Mouse (Mus musculus): ENCODE measurements around the gene Bik. TPM values are rescaled to one million over a fixed set of nuclear protein-coding genes. Genes with fewer than 3 reads are reported as not detected.

The Bik gene
- polyA plus RNA-seq (2016; fragmentation: Nextera tagmentation; extraction: Ambion mirVana): 31.2 and 35.4 TPM in 2 replicates

DNA sequence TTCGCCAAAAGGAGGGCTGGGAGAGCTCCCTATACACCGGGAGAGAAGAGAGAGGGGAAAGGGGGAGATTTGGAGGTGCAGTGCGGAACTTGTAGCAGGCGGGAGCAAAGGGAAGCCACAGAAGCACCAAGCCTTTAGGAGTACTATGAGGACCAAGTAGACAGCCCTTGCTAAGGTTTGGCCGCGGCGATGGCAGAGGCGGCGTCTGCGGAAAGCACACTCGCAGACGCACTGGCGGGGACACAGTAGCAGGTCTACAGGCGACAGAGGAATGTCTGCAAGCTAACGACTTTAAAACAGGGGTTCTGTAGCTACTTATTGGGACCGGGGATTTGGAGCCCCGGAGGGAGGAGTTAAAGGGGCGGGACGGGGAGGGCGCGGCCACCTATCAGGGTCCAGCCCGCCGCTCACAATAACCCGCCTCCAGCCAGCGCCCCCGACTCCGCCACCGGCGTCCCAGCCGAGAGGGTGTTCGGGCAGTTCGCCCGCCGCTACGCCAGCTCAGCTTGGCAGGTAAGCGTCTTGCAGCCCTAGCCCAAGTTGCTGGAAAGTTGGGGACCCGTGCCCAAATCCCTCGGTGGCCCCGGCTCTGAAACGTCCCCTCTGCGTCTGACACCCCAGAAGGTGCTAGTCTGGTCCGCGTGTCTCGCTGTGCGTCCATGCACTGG, at the start of gene Bik:
Gene Bik, plus strand, starts transcription at position 439 of the 668 bp plus-strand sequence.
- Histone ChIP-seq H3K27ac (ENCODE audit: poor library complexity, severe bottlenecking) (peak within 1 kb of the TSS; percentile 97; the same call in 1 of the 2 replicates), H3K9ac (peak within 1 kb of the TSS; percentile 88), H3K4me3 (peak within 1 kb of the TSS; percentile 81), H3K4me1 (replicated peaks) (peaks cover 82% of the 10 kb centered on the region), H3K4me2 (peak within 1 kb of the TSS; percentile 95), H3K27me3 (replicated peaks) (no peaks in the 10 kb centered on the region), H3K9me3 (replicated peaks) (no peaks in the 10 kb centered on the region), H3K36me3 (peaks cover 9% of the 10 kb centered on the region)
- WGBS: under 1% methylated on average over 44 of the region's 45 CpGs
- peak; percentile 72 for ATAC-seq (ENCODE audit: insufficient number of reproducible peaks, low FRiP score)

DNA sequence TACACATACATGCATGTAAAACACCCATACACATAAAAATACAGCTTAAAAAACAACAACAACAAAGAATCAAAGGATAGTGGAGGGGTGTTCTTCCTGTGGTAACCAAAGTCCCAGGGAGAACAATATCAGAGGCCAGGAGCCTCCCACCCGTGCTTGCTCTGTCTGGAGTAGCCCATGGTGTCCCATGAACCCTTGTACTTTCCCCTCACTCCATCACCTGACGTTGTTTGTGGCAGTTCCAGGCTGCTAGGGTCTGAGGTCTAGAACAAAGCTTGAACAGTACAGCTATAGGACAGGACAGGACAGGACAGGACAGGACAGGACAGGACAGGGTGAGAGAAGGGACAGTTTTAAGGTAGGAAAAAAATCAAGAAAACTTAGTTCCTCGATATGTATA, 48.6 kb upstream of the Bik start:
- no peaks in the 10 kb centered on the region for H3K9me3 ChIP-seq (replicated peaks)
- H3K27me3 ChIP-seq (replicated peaks): no peaks in the 10 kb centered on the region
- no peak overlapping the region for H3K27ac ChIP-seq (ENCODE audit: poor library complexity, severe bottlenecking)
- H3K36me3 ChIP-seq: no peaks in the 10 kb centered on the region
- 72% methylated on average over 3 of the region's 3 CpGs for WGBS
- H3K9ac ChIP-seq: no peak overlapping the region
- H3K4me1 ChIP-seq (replicated peaks): peaks cover 14% of the 10 kb centered on the region
- H3K4me3 ChIP-seq: no peak overlapping the region
- ATAC-seq (ENCODE audit: insufficient number of reproducible peaks, low FRiP score): no peak
- H3K4me2 ChIP-seq: no peak overlapping the region

DNA sequence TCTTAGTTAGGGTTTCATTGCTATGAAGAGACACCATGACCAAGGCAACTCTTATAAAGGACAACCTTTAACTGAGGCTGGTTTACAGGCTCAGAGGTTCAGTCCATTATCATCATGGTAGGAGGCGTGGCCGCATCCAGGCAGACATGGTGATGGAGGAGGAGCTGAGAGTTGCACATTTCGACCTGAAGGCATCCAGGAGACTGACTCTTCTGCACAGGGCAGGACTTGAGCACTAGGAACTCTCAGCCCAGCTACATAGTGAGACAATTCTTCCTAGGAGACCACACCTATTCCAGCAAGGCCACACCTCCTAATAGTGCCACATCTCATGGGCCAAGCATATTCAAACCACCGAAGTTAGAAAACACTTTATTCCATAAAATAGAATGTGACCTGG, 46.8 kb upstream of the Bik start:
- H3K9me3 ChIP-seq (replicated peaks): no peaks in the 10 kb centered on the region
- no peak overlapping the region for H3K9ac ChIP-seq
- no peaks in the 10 kb centered on the region for H3K27me3 ChIP-seq (replicated peaks)
- H3K36me3 ChIP-seq: peaks cover 8% of the 10 kb centered on the region
- H3K27ac ChIP-seq (ENCODE audit: poor library complexity, severe bottlenecking): no peak overlapping the region
- no peak for ATAC-seq (ENCODE audit: insufficient number of reproducible peaks, low FRiP score)
- no peak overlapping the region for H3K4me3 ChIP-seq
- H3K4me1 ChIP-seq (replicated peaks): peaks cover under 1% of the 10 kb centered on the region
- 81% methylated on average over 4 of the region's 4 CpGs for WGBS
- H3K4me2 ChIP-seq: no peak overlapping the region

DNA sequence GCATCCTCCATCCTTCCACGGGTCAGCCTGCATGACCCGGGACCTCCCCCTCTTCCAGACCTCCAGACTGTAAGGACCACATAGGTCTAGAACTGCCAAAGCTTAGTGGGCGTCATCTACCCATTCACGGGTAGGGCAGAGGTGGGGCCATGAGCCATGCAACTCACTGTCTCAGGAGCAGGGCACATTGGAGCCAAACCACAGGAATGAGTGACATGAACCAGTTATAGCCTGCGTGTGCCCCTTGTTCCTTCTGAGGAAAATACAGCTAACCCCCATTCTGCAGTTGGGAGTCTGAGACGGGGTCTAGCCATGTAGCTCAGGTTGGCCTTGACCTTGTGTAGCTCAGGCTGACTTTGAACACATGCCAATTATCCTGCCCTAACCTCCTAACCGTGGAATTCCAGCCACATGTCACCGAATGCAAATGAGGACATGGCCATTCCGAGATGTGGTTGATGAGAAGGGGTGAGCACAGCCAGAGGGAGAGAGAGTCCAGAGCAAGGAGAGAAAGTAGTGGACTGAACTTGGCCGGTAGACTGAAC, 45.4 kb upstream of the Bik start:
- Histone ChIP-seq H3K27ac (ENCODE audit: poor library complexity, severe bottlenecking) (no peak overlapping the region), H3K9me3 (replicated peaks) (no peaks in the 10 kb centered on the region), H3K4me3 (no peak overlapping the region), H3K27me3 (replicated peaks) (no peaks in the 10 kb centered on the region), H3K4me2 (no peak overlapping the region), H3K9ac (no peak overlapping the region), H3K36me3 (peaks cover 16% of the 10 kb centered on the region), H3K4me1 (replicated peaks) (no peaks in the 10 kb centered on the region)
- WGBS: 59% methylated on average over 10 of the region's 10 CpGs
- ATAC-seq (ENCODE audit: insufficient number of reproducible peaks, low FRiP score): no peak

DNA sequence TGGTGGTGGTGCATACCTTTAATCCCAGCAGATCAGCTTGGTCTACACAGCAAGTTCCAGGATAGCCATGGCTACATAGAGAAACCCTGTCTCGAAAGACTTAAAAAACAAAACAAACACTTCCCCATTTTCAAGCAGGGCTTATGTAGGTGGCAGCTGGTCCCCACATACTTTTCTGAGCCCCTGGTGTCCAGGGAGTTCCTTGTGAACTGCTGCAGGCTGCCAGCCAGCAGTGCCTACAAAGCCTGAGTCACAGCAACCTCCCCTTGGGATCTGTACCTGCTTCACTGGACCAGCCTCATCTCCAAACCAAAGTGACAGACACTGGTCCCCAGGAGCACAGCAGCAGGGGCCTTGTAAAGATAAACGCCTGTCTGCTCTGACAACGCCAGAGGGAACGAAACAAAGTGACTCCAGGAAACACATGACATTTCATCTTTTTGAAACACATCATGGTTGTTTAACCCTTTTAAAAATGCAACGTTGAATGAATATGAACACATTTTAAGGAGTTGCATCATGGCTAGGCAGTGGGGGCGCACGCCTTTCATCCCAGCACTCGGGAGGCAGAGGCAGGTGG, 43.9 kb upstream of the Bik start:
- Histone ChIP-seq H3K4me3 (no peak overlapping the region), H3K9ac (no peak overlapping the region), H3K27ac (ENCODE audit: poor library complexity, severe bottlenecking) (no peak overlapping the region), H3K27me3 (replicated peaks) (no peaks in the 10 kb centered on the region), H3K36me3 (peaks cover 16% of the 10 kb centered on the region), H3K4me2 (no peak overlapping the region), H3K4me1 (replicated peaks) (peaks cover 8% of the 10 kb centered on the region), H3K9me3 (replicated peaks) (no peaks in the 10 kb centered on the region)
- WGBS: 68% methylated on average over 8 of the region's 8 CpGs
- ATAC-seq (ENCODE audit: insufficient number of reproducible peaks, low FRiP score): no peak

DNA sequence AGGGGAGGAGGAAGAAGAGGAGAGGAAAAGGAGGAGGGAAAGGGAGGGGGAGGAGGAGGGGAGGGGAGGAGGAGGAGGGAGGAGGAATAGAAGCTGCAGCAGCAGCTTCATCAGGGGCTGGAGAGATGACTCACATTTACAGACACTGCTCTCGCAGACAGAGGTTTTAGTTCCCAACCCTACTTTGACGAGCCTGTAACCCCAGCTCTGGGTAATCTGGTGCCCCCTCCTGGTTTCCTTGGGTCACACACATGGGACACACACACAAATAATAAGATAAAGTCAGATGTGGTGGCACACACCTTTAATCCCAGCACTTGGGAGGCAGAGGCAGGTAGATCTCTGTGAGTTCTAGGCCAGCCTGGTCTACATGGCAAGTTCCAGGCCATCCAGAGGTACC, 43.2 kb upstream of the Bik start:
- Histone ChIP-seq H3K27ac (ENCODE audit: poor library complexity, severe bottlenecking) (no peak overlapping the region), H3K4me2 (no peak overlapping the region), H3K9me3 (replicated peaks) (no peaks in the 10 kb centered on the region), H3K36me3 (peaks cover 16% of the 10 kb centered on the region), H3K4me3 (no peak overlapping the region), H3K4me1 (replicated peaks) (peaks cover 14% of the 10 kb centered on the region), H3K27me3 (replicated peaks) (no peaks in the 10 kb centered on the region), H3K9ac (no peak overlapping the region)
- no peak for ATAC-seq (ENCODE audit: insufficient number of reproducible peaks, low FRiP score)
- 34% methylated on average over 2 of the region's 2 CpGs for WGBS

DNA sequence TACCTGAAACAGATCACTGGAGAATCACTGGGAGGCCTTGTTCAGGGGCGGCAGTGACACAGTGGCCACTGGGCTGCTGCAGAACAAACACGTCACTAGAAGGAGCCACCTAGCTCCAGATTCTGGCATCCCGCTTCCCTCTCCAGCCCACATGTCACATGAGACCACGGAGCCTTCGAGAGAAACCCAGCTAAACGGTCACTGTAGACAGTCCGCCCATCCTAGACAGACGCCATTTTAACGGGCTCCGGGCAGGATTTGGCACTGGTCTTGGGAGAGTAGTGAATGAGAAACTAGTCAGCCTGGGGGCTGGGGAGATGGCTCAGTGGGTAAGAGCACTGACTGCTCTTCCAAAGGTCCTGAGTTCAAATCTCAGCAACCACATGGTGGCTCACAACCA, 42.4 kb upstream of the Bik start:
- no peak for ATAC-seq (ENCODE audit: insufficient number of reproducible peaks, low FRiP score)
- no peaks in the 10 kb centered on the region for H3K27me3 ChIP-seq (replicated peaks)
- H3K4me3 ChIP-seq: no peak overlapping the region
- WGBS: 88% methylated on average over 10 of the region's 10 CpGs
- H3K27ac ChIP-seq (ENCODE audit: poor library complexity, severe bottlenecking): no peak overlapping the region
- H3K4me2 ChIP-seq: no peak overlapping the region
- peaks cover 16% of the 10 kb centered on the region for H3K36me3 ChIP-seq
- H3K9me3 ChIP-seq (replicated peaks): no peaks in the 10 kb centered on the region
- H3K4me1 ChIP-seq (replicated peaks): peaks cover 20% of the 10 kb centered on the region
- no peak overlapping the region for H3K9ac ChIP-seq

DNA sequence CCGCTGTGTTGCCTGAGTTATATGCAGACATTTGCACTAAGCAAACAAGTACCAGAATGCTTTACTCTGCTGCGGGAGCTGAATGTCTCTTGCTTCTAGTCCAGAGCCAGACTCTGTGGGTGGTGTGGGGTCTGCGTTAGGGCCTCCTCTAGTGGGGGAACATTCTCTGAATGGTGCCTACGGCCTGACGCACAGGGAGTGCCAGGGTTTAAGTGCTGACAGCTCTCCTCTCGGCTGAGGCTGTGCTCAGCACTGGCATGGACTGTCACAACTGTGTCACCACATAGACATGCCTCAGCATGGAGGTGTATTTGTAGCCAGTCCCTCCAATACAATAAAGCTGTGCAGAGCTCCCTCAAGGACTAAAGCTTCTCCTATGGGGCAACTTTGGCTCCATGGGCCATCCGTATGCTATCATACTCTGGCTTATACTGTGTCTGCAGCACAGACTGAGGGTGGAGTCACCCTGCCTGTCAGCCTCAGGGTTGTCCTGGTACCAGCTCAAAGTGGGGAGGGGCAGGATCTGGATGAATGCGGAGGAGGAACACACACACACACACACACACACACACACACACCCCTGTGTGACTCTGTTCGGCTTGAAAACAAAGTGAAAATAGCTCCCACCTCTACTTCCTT, 39.1 kb upstream of the Bik start:
- Histone ChIP-seq H3K4me1 (replicated peaks) (peaks cover 38% of the 10 kb centered on the region), H3K27me3 (replicated peaks) (no peaks in the 10 kb centered on the region), H3K36me3 (peaks cover 37% of the 10 kb centered on the region), H3K9ac (peak overlapping the region; percentile 15; the same call in 1 of the 2 replicates), H3K9me3 (replicated peaks) (no peaks in the 10 kb centered on the region), H3K27ac (ENCODE audit: poor library complexity, severe bottlenecking) (peak overlapping the region; percentile 48; the same call in 1 of the 2 replicates), H3K4me2 (no peak overlapping the region), H3K4me3 (no peak overlapping the region)
- 42% methylated on average over 9 of the region's 9 CpGs for WGBS
- ATAC-seq (ENCODE audit: insufficient number of reproducible peaks, low FRiP score): no peak

DNA sequence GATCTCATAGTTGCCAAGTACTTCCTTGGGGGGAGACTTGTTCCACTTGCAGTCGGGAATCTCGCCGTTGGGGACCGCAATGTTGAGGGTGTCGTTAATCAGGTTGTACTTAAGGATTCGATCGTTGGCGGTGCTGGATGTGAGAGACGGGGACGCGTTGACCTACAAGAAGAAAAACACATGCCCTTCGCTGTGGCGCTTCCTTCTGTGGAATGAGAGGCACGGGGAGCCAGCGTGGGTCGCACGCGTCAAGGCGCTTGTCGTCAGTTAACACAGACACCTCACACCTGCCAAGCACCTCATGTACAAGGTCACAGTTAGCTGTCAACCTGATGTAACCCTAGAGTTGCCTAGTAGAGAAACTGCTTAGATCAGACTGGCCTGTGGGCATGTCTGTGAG, 37.2 kb upstream of the Bik start:
- H3K4me1 ChIP-seq (replicated peaks): peaks cover 38% of the 10 kb centered on the region
- no peaks in the 10 kb centered on the region for H3K9me3 ChIP-seq (replicated peaks)
- ATAC-seq (ENCODE audit: insufficient number of reproducible peaks, low FRiP score): no peak
- H3K27ac ChIP-seq (ENCODE audit: poor library complexity, severe bottlenecking): no peak overlapping the region
- H3K27me3 ChIP-seq (replicated peaks): no peaks in the 10 kb centered on the region
- H3K9ac ChIP-seq: no peak overlapping the region
- 61% methylated on average over 20 of the region's 20 CpGs for WGBS
- H3K4me3 ChIP-seq: no peak overlapping the region
- peaks cover 42% of the 10 kb centered on the region for H3K36me3 ChIP-seq
- no peak overlapping the region for H3K4me2 ChIP-seq

DNA sequence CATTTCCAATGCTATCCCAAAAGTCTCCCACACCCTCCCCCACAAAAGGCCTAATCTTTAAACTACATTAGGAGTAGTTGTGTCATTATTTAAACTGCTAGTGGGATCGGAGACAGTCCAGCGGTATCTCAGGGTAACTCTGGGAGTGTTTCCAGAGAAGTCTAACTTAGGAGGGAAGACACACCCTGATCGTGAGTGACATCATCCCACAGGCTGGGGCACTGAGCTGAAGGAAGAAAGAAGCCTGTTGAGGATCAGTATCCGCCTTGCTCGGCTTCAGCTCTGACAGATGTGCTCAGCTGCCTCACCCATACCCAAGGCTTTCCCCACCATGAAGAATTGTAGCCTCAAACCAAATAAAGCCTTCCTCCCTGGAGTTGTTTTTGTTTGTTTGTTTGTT, 34.8 kb upstream of the Bik start:
- H3K36me3 ChIP-seq: peaks cover 53% of the 10 kb centered on the region
- H3K4me3 ChIP-seq: no peak overlapping the region
- H3K4me1 ChIP-seq (replicated peaks): peaks cover 38% of the 10 kb centered on the region
- no peak overlapping the region for H3K27ac ChIP-seq (ENCODE audit: poor library complexity, severe bottlenecking)
- no peaks in the 10 kb centered on the region for H3K9me3 ChIP-seq (replicated peaks)
- no peak overlapping the region for H3K9ac ChIP-seq
- no peaks in the 10 kb centered on the region for H3K27me3 ChIP-seq (replicated peaks)
- H3K4me2 ChIP-seq: no peak overlapping the region
- ATAC-seq (ENCODE audit: insufficient number of reproducible peaks, low FRiP score): no peak
- WGBS: 46% methylated on average over 5 of the region's 5 CpGs

DNA sequence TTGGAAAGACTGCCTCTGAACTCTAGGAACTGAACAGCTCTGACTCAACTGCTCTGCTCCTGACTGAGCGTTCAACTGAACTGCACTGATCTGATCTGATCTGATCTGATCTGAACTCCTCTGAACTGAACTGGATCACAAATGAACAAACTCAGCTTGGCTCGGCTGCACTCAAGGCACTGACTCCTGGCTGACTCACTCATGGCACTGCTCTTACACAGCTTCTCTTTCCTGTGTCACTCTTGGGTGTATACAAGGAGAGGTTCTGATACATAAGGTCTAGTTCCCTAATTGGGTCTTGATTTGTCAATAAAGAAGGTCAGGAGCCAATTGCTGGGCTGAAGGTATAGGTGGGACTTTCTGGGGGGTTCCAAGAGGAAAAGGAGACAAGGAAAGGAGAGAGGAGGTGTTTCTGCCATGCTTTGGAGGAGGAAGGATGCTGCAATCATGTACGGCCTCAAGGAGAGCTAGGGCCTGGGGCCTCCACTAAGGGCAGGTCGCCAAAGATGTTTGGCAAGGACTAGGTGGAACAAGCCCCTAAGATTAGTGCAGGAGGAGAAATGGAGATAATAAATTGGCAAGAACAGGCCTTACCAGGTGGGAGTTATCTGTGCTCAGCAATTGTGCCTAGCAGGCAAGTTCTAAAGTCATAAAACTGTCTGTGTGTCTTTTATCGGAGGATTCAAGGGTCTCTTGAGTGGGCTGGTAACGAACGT, 32.6 kb upstream of the Bik start:
- ATAC-seq (ENCODE audit: insufficient number of reproducible peaks, low FRiP score): no peak
- WGBS: 82% methylated on average over 7 of the region's 7 CpGs
- H3K36me3 ChIP-seq: peaks cover 74% of the 10 kb centered on the region

More for the DNA sequence above, 32.6 kb upstream of the Bik start:
- Histone ChIP-seq H3K9ac (no peak overlapping the region), H3K27ac (ENCODE audit: poor library complexity, severe bottlenecking) (no peak overlapping the region), H3K4me3 (no peak overlapping the region), H3K4me2 (no peak overlapping the region), H3K4me1 (replicated peaks) (peaks cover 21% of the 10 kb centered on the region), H3K9me3 (replicated peaks) (no peaks in the 10 kb centered on the region), H3K27me3 (replicated peaks) (no peaks in the 10 kb centered on the region)
